Mouse (Mus musculus) heart, postnatal 25 days (tissue): ENCODE measurements around the gene Nudt21. TPM values are rescaled to one million over a fixed set of nuclear protein-coding genes. Genes with fewer than 3 reads are reported as not detected.

Experiments
- DNase-seq: peaks from one replicate; pipeline ENCODE4 v3.0.0; 2022; ENCODE audit warnings: low spot score
- intact Hi-C: fragments of 180-260 bp; cut with DNase I; formaldehyde crosslinking; loops from one replicate; pipeline ENCODE4 v1.15.1; 2025
- total RNA-seq, 2 experiments: library from RNA; stranded (reverse); gene quantifications; 2 replicates each; pipeline ENCODE4 v1.2.3; 2021

Gene Nudt21
- total RNA-seq, 2 experiments from 2014 or later, result 24.8 to 27.1 TPM

- intact Hi-C loops, result loop anchor here (2.0 kb wide), 1 partner anchor 25 kb away; no protein-coding TSS in a partner anchor
- DNase-seq, result no peak
Measured at GRCm38 (mm10) chr8:94010101-94010705, 26.6 kb downstream of the Nudt21 start.

GRCm38 (mm10) chr8:94009243-94009845, 27.5 kb downstream of the Nudt21 start:
- no peak for DNase-seq
- intact Hi-C loops, result no loop called here

- no peak for DNase-seq
- intact Hi-C loops, result no loop called here
Measured at GRCm38 (mm10) chr8:94004139-94004538, 32.7 kb downstream of the Nudt21 start.

DNA sequence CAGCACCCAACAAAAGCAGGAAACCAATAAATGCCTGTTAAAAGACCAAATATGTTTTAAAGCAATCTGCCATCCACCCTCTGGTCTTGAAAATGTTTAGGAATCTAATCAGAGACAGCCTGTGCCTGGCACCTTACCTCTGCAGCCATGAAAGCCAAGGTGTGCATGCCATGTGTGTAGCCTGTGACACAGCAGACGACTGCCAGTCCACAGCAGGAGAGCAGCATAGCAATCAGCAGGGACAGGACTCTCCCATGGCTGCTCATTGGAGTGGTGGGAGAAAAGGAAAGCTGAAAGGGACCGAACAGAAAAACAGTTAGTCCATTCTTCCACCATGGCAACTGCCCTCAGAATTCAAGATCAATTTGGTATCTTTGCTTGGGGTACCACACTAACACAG, 37.9 kb downstream of the Nudt21 start:
- no peak for DNase-seq
- intact Hi-C loops, result no loop called here

DNA sequence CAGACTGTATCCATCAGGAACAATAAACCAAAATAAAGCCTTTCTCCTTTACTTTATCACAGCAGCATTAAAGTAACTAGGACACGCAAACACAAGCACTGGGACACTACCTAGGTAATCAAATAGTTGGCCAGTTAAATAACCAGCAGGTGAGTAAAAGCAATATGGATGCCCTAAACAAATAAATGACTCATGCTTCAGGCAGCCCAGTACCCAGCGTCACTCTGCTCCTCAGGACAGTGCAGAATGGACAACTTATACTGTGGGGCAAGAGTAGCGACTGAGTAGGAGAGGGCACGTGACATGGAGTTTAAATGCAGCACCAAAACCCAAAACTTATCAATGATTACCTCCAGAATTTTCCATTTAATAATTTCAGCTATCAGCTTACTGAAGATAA, 47.1 kb downstream of the Nudt21 start:
- intact Hi-C loops, result no loop called here
- no peak for DNase-seq

GRCm38 (mm10) chr8:93984731-93985130, 52.1 kb downstream of the Nudt21 start:
- DNase-seq, result no peak
- intact Hi-C loops, result no loop called here

- DNase-seq, result no peak
- intact Hi-C loops, result no loop called here
Measured at GRCm38 (mm10) chr8:93983827-93984226, 53.0 kb downstream of the Nudt21 start.

DNA sequence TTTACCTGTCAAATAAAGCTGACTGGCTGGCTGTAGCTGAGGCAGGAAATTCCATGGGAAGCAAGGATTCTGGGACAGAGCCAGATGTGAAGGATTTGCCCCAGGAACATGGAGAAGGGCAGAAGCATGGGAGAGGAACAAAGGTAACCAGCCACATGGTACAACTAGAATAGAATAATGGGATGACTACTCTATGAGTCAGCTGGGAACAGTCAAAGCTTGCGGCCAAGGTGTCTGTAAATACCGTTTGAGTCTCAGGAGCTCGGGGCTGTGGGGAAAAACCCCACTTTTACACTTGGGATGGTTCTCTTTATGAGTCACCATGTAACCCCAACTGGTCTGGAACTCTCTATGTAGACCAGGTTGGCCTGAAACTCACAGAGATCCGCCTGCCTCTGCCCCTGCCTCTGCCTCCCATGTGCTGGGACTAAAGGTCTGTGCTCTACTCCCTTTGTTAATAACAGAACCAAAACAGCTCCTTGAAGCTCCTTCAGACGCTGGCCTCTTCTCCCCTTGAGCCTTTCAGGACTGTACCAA, 55.1 kb downstream of the Nudt21 start:
- intact Hi-C loops, result no loop called here
- DNase-seq, result no peak

- no peak for DNase-seq
- intact Hi-C loops, result no loop called here
Measured at GRCm38 (mm10) chr8:93980141-93980540, 56.7 kb downstream of the Nudt21 start.

GRCm38 (mm10) chr8:93976446-93977211, 60.2 kb downstream of the Nudt21 start:
- no peak for DNase-seq

DNA sequence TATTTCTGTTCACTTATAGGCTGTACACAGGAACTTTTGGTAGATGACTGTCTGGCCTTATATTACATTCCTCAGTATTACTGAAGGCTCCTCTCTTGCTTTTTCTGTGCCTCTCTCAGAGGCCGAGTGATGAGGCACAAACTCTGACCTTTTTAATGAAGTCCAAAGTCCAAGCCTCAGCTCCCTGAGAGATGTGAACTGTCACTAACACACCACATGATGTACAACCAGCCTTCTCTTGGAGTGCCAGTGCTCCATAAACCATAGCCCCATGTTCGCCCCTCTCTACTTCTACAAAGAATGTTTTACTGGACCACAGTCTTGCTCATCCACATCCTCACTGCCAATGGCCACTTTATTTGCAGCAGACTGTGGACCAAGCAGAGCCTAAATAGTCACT, 61.5 kb downstream of the Nudt21 start:
- intact Hi-C loops, result no loop called here
- no peak for DNase-seq

More at GRCm38 (mm10) chr8:93976446-93977211, 60.2 kb downstream of the Nudt21 start:
- intact Hi-C loops, result no loop called here

- no peak for DNase-seq
- intact Hi-C loops, result no loop called here
Measured at GRCm38 (mm10) chr8:93974602-93975186, 62.1 kb downstream of the Nudt21 start.

GRCm38 (mm10) chr8:93973831-93974375, 62.9 kb downstream of the Nudt21 start:
- intact Hi-C loops, result no loop called here

GRCm38 (mm10) chr8:93972971-93973734, 63.7 kb downstream of the Nudt21 start:
- DNase-seq, result no peak
- intact Hi-C loops, result no loop called here

More at GRCm38 (mm10) chr8:93973831-93974375, 62.9 kb downstream of the Nudt21 start:
- no peak for DNase-seq

DNA sequence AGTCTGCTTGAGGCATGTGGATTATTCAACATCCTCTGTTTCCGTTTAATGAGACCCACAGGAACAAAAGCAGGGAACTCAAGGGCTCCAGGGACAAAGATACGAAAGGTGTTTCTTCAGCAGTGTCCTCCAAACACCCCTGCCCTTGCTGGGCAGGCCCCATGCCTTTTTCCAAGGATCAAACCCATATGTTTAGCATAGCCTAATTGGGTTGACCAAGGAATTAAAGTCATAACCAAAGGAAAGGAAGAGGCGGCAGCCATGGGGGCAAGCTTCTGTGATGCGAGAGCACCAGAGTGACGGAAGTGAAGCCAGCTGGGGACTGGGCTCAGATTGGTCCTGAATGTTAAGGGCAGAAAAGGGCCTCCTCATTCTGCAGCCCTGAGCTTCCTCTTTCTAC, 64.6 kb downstream of the Nudt21 start:
- intact Hi-C loops, result no loop called here
- no peak for DNase-seq

DNA sequence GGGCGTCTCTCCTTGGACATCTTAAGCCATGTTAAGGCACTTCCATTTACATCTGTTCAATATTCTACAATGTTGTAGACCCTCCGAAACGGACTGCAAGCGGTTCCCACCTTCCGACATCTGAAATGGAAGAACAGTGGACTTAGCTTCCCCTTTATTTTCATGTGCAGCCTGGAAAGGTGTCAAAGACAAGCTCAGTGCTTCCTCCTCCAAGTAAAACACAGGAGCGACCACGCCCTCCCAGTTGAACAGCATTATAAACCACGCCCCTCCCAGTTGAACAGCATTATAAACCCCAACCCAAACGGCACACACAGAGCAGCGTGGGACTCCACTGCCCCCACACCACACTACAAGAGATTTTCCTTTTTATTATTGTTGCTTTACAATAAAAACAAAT, 65.4 kb downstream of the Nudt21 start:
- intact Hi-C loops, result no loop called here
- no peak for DNase-seq

DNA sequence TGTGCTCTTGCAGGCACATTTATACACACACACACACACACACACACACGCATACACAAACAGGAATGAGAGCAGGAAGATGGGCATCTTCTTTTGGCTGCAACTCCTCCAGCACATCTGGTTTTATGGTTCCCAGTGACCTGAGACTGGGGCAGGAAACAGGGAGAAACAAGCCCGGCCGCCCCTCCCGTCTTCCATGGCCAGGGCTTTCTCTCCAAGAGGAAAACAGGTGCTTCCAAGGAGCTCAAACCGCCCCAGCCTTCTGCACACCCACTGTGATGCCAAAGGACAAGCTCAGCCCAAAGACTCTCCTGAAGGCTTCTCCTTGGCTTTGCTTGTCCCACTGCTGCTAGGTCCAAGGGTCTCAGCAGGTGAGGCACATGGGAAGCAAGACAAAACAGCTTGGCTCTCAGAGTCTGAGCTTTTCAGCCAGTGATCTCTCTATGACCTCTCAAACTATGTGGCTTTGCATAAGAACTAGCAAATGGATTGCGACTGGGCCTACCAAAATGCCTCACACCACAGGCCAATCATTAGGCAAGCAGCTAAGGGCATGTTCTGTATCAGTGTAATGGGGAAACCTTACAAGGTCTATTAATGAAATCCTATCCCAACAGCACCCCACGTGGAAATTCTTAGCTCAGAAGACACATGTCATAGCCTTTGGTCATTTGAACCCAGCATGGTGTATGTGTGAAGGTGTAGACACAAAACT, 67.0 kb downstream of the Nudt21 start:
- intact Hi-C loops, result no loop called here
- no peak for DNase-seq

DNA sequence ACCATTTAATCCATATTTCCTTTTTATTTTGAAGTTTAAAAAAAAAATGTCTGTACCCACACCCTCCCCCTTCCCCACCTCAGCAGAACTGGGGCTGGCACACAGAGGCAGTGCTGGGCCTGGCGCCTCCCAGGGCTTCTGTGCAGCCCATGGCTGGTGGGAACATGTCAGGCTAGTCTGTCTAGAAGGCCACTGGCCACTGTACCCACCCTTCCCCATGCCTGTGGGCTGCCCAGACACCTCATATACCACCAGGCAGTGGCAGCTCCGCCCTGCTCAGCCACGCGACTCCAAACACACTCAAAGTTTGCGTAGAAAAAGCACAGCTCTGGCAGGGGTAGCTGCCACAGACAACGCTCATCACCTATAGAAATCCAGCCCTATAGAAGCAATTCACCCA, 68.5 kb downstream of the Nudt21 start:
- no peak for DNase-seq
- intact Hi-C loops, result no loop called here
